Mouse (Mus musculus) neural tube, embryonic 15.5 days (tissue): ENCODE results near the gene Arhgap22. TPM values are rescaled to one million over a fixed set of nuclear protein-coding genes. Genes with fewer than 3 reads are reported as not detected.

Experiments
- ATAC-seq: fragments of 200-750 bp; cut with Nextera tagmentation; 2 replicates; pipeline ENCODE4 v1.8.0; 2017; ENCODE audit warnings: mild to moderate bottlenecking, moderate TSS enrichment, moderate library complexity; ENCODE audit not compliant: low FRiP score
- H3K27ac ChIP-seq: fragments of 300-500 bp; sonication (generic); replicated peaks from 2 replicates; pipeline ENCODE4 v1.5.1; 2015; ENCODE audit warnings: mild to moderate bottlenecking, inconsistent platforms
- H3K27me3 ChIP-seq: fragments of 300-500 bp; sonication (generic); replicated peaks from 2 replicates; pipeline ENCODE4 v1.6.1; 2015; ENCODE audit warnings: inconsistent platforms
- H3K36me3 ChIP-seq: fragments of 300-500 bp; sonication (generic); 2 replicates; pipeline ENCODE4 v1.6.1; 2015; ENCODE audit warnings: inconsistent platforms
- H3K4me1 ChIP-seq: fragments of 300-500 bp; sonication (generic); 2 replicates; pipeline ENCODE4 v1.6.1; 2015; ENCODE audit warnings: inconsistent platforms
- H3K4me2 ChIP-seq: fragments of 300-500 bp; sonication (generic); 2 replicates; pipeline ENCODE4 v1.6.1; 2015; ENCODE audit warnings: inconsistent platforms, mild to moderate bottlenecking, moderate library complexity
- H3K4me3 ChIP-seq: fragments of 300-500 bp; sonication (generic); replicated peaks from 2 replicates; pipeline ENCODE4 v1.5.1; 2015; ENCODE audit warnings: mild to moderate bottlenecking, inconsistent platforms
- H3K9ac ChIP-seq: fragments of 300-500 bp; sonication (generic); replicated peaks from 2 replicates; pipeline ENCODE4 v1.6.1; 2015; ENCODE audit warnings: mild to moderate bottlenecking, inconsistent platforms
- H3K9me3 ChIP-seq: fragments of 300-500 bp; sonication (generic); replicated peaks from 2 replicates; pipeline ENCODE4 v1.6.1; 2016; ENCODE audit warnings: inconsistent platforms
- WGBS: fragments of 180-500 bp; shearing (Covaris S2); methylation state at CpG from one replicate; pipeline ENCODE4 v1.1.7; 2015; ENCODE audit warnings: mixed read lengths; 5-methylcytosine and 5-hydroxymethylcytosine counted together
- polyA plus RNA-seq: library from polyadenylated mRNA; unstranded; fragments of >200 nt; fragmentation: Nextera tagmentation; extraction: Ambion mirVana; gene quantifications from 2 replicates; pipeline ENCODE4 v1.2.1, GENCODE M21; 2015

Gene Arhgap22
- polyA plus RNA-seq, 1 experiment from 2014 or later = 3.3 TPM

GRCm38 (mm10) chr14:33343131-33343725 is 129.4 kb downstream of the Arhgap22 start:
- no peak overlapping the region for H3K4me2 ChIP-seq
- ATAC-seq = no peak
- no peaks in the 10 kb centered on the region for H3K9me3 ChIP-seq
- H3K4me3 ChIP-seq = no peak overlapping the region
- 0 out of 2 replicates have a peak, but pooled peaks cover 3% of the 10 kb centered on the region for H3K27me3 ChIP-seq
- no peaks in the 10 kb centered on the region for H3K36me3 ChIP-seq
- no peak overlapping the region for H3K9ac ChIP-seq
- no peaks in the 10 kb centered on the region for H3K4me1 ChIP-seq
- 90% methylated on average over 14 of the region's 14 CpGs for WGBS
- no peak overlapping the region for H3K27ac ChIP-seq

GRCm38 (mm10) chr14:33346546-33346945 is 132.7 kb downstream of the Arhgap22 start:
- Histone ChIP-seq H3K4me2 (no peak overlapping the region), H3K36me3 (no peaks in the 10 kb centered on the region), H3K9me3 (no peaks in the 10 kb centered on the region), H3K27ac (no peak overlapping the region), H3K4me1 (peaks cover 8% of the 10 kb centered on the region), H3K27me3 (peaks cover 33% of the 10 kb centered on the region), H3K4me3 (no peak overlapping the region), H3K9ac (no peak overlapping the region)
- ATAC-seq = no peak
- WGBS = 70% methylated on average over 6 of the region's 6 CpGs

GRCm38 (mm10) chr14:33347738-33348137 is 133.9 kb downstream of the Arhgap22 start:
- Histone ChIP-seq H3K4me3 (no peak overlapping the region), H3K4me2 (no peak overlapping the region), H3K27ac (no peak overlapping the region), H3K9me3 (no peaks in the 10 kb centered on the region), H3K4me1 (peaks cover 8% of the 10 kb centered on the region), H3K36me3 (no peaks in the 10 kb centered on the region), H3K9ac (no peak overlapping the region), H3K27me3 (peaks cover 45% of the 10 kb centered on the region)
- ATAC-seq = no peak
- 60% methylated on average over 4 of the region's 4 CpGs for WGBS

- peaks cover 8% of the 10 kb centered on the region for H3K4me1 ChIP-seq
- H3K36me3 ChIP-seq = no peaks in the 10 kb centered on the region
- no peak overlapping the region for H3K27ac ChIP-seq
- no peak overlapping the region for H3K9ac ChIP-seq
- H3K9me3 ChIP-seq = no peaks in the 10 kb centered on the region
- no peak for ATAC-seq
- WGBS = 76% methylated on average over 1 of the region's 1 CpGs
- H3K27me3 ChIP-seq = peaks cover 49% of the 10 kb centered on the region
- no peak overlapping the region for H3K4me3 ChIP-seq
- H3K4me2 ChIP-seq = no peak overlapping the region
Measured at GRCm38 (mm10) chr14:33348146-33348545, 134.3 kb downstream of the Arhgap22 start.

GRCm38 (mm10) chr14:33351019-33351418 is 137.2 kb downstream of the Arhgap22 start:
- H3K9ac ChIP-seq = peak overlapping the region; percentile 59
- peak overlapping the region; percentile 49 for H3K4me3 ChIP-seq
- peaks cover 51% of the 10 kb centered on the region for H3K27me3 ChIP-seq
- peak overlapping the region; percentile 74 for H3K4me2 ChIP-seq
- H3K4me1 ChIP-seq = peaks cover 8% of the 10 kb centered on the region
- under 1% methylated on average over 25 of the region's 42 CpGs for WGBS
- no peak overlapping the region for H3K27ac ChIP-seq
- peak; percentile 59; the same call in 1 of the 2 replicates for ATAC-seq
- no peaks in the 10 kb centered on the region for H3K36me3 ChIP-seq
- H3K9me3 ChIP-seq = no peaks in the 10 kb centered on the region

GRCm38 (mm10) chr14:33351984-33352722 is 138.3 kb downstream of the Arhgap22 start:
- Histone ChIP-seq H3K9ac (no peak overlapping the region), H3K4me3 (no peak overlapping the region), H3K9me3 (no peaks in the 10 kb centered on the region), H3K27me3 (peaks cover 50% of the 10 kb centered on the region), H3K36me3 (no peaks in the 10 kb centered on the region), H3K4me2 (no peak overlapping the region), H3K27ac (no peak overlapping the region), H3K4me1 (peaks cover 8% of the 10 kb centered on the region)
- ATAC-seq = no peak
- 69% methylated on average over 6 of the region's 6 CpGs for WGBS

GRCm38 (mm10) chr14:33352890-33353289 is 139.1 kb downstream of the Arhgap22 start:
- Histone ChIP-seq H3K4me1 (peaks cover 13% of the 10 kb centered on the region), H3K4me2 (no peak overlapping the region), H3K4me3 (no peak overlapping the region), H3K27me3 (peaks cover 47% of the 10 kb centered on the region), H3K27ac (no peak overlapping the region), H3K36me3 (no peaks in the 10 kb centered on the region), H3K9me3 (no peaks in the 10 kb centered on the region), H3K9ac (no peak overlapping the region)
- WGBS = 87% methylated on average over 6 of the region's 6 CpGs
- no peak for ATAC-seq

- Histone ChIP-seq H3K27ac (no peak overlapping the region), H3K4me2 (no peak overlapping the region), H3K27me3 (peaks cover 30% of the 10 kb centered on the region), H3K9ac (no peak overlapping the region), H3K36me3 (no peaks in the 10 kb centered on the region), H3K4me3 (no peak overlapping the region), H3K4me1 (peaks cover 14% of the 10 kb centered on the region), H3K9me3 (no peaks in the 10 kb centered on the region)
- WGBS = 91% methylated on average over 5 of the region's 5 CpGs
- ATAC-seq = no peak
Measured at GRCm38 (mm10) chr14:33355276-33355675, 141.4 kb downstream of the Arhgap22 start.

- H3K27me3 ChIP-seq = peaks cover 5% of the 10 kb centered on the region
- H3K36me3 ChIP-seq = no peaks in the 10 kb centered on the region
- 58% methylated on average over 12 of the region's 12 CpGs for WGBS
- no peak overlapping the region for H3K4me2 ChIP-seq
- ATAC-seq = no peak
- H3K4me3 ChIP-seq = no peak overlapping the region
- no peaks in the 10 kb centered on the region for H3K9me3 ChIP-seq
- H3K9ac ChIP-seq = no peak overlapping the region
- H3K27ac ChIP-seq = no peak overlapping the region
- peaks cover 12% of the 10 kb centered on the region; the same call in 1 of the 2 replicates for H3K4me1 ChIP-seq
Measured at GRCm38 (mm10) chr14:33357600-33358368, 144.0 kb downstream of the Arhgap22 start.

- ATAC-seq = no peak
- H3K4me3 ChIP-seq = no peak overlapping the region
- peaks cover 12% of the 10 kb centered on the region; the same call in 1 of the 2 replicates for H3K4me1 ChIP-seq
- H3K4me2 ChIP-seq = no peak overlapping the region
- H3K27me3 ChIP-seq = no peaks in the 10 kb centered on the region
- H3K9ac ChIP-seq = no peak overlapping the region
- no peaks in the 10 kb centered on the region for H3K36me3 ChIP-seq
- H3K9me3 ChIP-seq = no peaks in the 10 kb centered on the region
- H3K27ac ChIP-seq = no peak overlapping the region
- WGBS = 87% methylated on average over 8 of the region's 8 CpGs
Measured at GRCm38 (mm10) chr14:33358891-33359290, 145.1 kb downstream of the Arhgap22 start.

GRCm38 (mm10) chr14:33361546-33361945 is 147.7 kb downstream of the Arhgap22 start:
- H3K9me3 ChIP-seq = no peaks in the 10 kb centered on the region
- no peak overlapping the region for H3K27ac ChIP-seq
- H3K27me3 ChIP-seq = no peaks in the 10 kb centered on the region
- no peak overlapping the region for H3K9ac ChIP-seq
- ATAC-seq = no peak
- peaks cover 12% of the 10 kb centered on the region; the same call in 1 of the 2 replicates for H3K4me1 ChIP-seq
- no peaks in the 10 kb centered on the region for H3K36me3 ChIP-seq
- H3K4me2 ChIP-seq = no peak overlapping the region
- 79% methylated on average over 3 of the region's 4 CpGs for WGBS
- no peak overlapping the region for H3K4me3 ChIP-seq
